Mouse (Mus musculus): Measurements from ENCODE around the gene Cyp3a13.
"Not testable (repeated sequence)": the region's sequence is repeated elsewhere in the genome, so short reads cannot be mapped to it uniquely, and the experiment has no call there.

The Cyp3a13 gene

DNA sequence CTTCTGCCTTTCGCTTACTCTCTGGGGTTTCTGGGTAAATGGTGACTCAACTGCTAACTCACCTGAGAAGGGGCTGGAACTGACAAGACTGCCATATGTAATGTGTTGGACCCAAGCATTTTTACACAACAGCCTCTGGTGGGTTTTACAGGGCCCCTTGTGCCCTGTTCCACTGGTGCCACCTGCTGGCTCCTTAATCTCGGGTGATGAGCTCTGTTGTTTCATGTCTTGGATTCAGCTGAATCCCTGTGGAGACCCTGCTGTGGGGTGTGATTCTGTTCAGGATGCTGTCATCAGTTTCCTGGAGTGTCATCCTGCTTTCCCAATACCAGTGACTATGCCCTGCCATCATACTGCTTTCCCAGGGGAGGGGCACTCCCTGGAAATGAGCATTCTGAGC lies 43.6 kb downstream of the Cyp3a13 start:
- no peak for ATAC-seq (ENCODE audit: insufficient number of reproducible peaks, low FRiP score, low TSS enrichment)

- no peak for ATAC-seq (ENCODE audit: insufficient number of reproducible peaks, low FRiP score, low TSS enrichment)
Observed at GRCm38 (mm10) chr5:137875054-137875453, 46.4 kb downstream of the Cyp3a13 start.

GRCm38 (mm10) chr5:137872381-137872702 lies 49.1 kb downstream of the Cyp3a13 start:
- ATAC-seq (ENCODE audit: insufficient number of reproducible peaks, low FRiP score, low TSS enrichment), result not testable (repeated sequence)

- not testable (repeated sequence) for ATAC-seq (ENCODE audit: insufficient number of reproducible peaks, low FRiP score, low TSS enrichment)
Observed at GRCm38 (mm10) chr5:137871644-137872380, 49.6 kb downstream of the Cyp3a13 start, which contains the start of gene Pilrb2. TSS of gene Pilrb2 (minus strand) at chr5:137871815.

- ATAC-seq (ENCODE audit: insufficient number of reproducible peaks, low FRiP score, low TSS enrichment), result not testable (repeated sequence)
Observed at GRCm38 (mm10) chr5:137868600-137868999, 52.8 kb downstream of the Cyp3a13 start.

- ATAC-seq (ENCODE audit: insufficient number of reproducible peaks, low FRiP score, low TSS enrichment), result not testable (repeated sequence)
Observed at GRCm38 (mm10) chr5:137864008-137864407, 57.4 kb downstream of the Cyp3a13 start.

GRCm38 (mm10) chr5:137857960-137858710 lies 63.3 kb downstream of the Cyp3a13 start, which contains the start of gene Pilrb1:
TSS of gene Pilrb1 (minus strand) at chr5:137858106.
- not testable (repeated sequence) for ATAC-seq (ENCODE audit: insufficient number of reproducible peaks, low FRiP score, low TSS enrichment)

GRCm38 (mm10) chr5:137856870-137857269 lies 64.5 kb downstream of the Cyp3a13 start:
- not testable (repeated sequence) for ATAC-seq (ENCODE audit: insufficient number of reproducible peaks, low FRiP score, low TSS enrichment)

DNA sequence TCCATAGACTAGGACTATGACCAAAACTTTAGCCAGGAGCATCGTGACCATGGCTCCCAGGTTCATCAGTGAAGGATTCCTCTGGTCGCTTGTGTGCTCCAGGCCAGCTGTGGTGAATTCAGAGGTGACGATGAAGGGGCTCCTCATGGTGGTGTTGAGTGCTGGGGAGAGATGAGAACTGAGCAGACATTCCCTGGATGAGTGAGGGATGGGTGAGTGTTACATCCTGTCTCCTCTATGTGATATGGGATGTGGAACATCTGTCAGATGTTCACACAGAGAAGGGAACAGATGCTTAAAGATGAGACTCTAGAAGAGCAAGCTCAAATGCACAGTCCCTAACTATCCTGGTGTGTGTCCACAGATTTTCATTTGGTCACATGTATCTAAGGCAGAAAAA lies 66.5 kb downstream of the Cyp3a13 start:
- ATAC-seq (ENCODE audit: insufficient number of reproducible peaks, low FRiP score, low TSS enrichment), result not testable (repeated sequence)

GRCm38 (mm10) chr5:137850313-137850712 lies 71.1 kb downstream of the Cyp3a13 start:
- ATAC-seq (ENCODE audit: insufficient number of reproducible peaks, low FRiP score, low TSS enrichment), result not testable (repeated sequence)
